Mouse (Mus musculus): Measurements from ENCODE around the gene Sult4a1.

DNA sequence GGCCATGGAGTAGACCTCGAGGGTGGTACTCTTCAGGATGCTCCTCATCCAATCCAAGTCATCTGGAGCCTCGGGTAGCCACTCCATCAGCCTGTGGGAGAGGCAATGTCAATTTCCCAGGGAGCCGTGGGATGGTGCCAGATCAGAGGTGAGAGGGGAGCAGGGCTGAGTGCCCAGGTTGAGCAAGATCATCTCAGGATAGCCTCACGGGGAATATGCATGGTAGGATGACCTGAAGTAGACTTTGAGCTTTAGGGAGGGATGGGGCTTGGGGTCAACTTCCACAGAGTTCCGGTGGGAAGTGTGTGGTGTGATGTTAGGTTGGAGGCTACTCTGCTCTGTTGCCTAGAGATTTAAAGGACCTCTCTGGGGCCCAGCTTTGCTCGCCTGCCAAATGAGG, 8.3 kb upstream of the Sult4a1 start:
- TF ChIP-seq POLR2A (IDR thresholded peaks at IDR 0.05; ENCODE audit: insufficient read depth, low read depth, low read length) (no peak), EP300 (IDR thresholded peaks at IDR 0.05; ENCODE audit: insufficient read depth, low read depth, low read length) (no peak), CTCF (IDR thresholded peaks at IDR 0.05) (no peak)

Data from heart, adult 2 months (tissue).